Mouse (Mus musculus): Measurements from ENCODE around the gene Galnt2.

- no peak for TF ChIP-seq CTCF (IDR thresholded peaks at IDR 0.05; ENCODE audit: low read depth)
- no peak for TF ChIP-seq EP300 (IDR thresholded peaks at IDR 0.05; ENCODE audit: low read depth)
Measured at GRCm38 (mm10) chr8:124295357-124295756, 64.2 kb downstream of the Galnt2 start.

Measured in heart, postnatal 0 days (tissue).